9 mouse cellular contexts compared by ENCODE assay signal in the genomic region with DNA sequence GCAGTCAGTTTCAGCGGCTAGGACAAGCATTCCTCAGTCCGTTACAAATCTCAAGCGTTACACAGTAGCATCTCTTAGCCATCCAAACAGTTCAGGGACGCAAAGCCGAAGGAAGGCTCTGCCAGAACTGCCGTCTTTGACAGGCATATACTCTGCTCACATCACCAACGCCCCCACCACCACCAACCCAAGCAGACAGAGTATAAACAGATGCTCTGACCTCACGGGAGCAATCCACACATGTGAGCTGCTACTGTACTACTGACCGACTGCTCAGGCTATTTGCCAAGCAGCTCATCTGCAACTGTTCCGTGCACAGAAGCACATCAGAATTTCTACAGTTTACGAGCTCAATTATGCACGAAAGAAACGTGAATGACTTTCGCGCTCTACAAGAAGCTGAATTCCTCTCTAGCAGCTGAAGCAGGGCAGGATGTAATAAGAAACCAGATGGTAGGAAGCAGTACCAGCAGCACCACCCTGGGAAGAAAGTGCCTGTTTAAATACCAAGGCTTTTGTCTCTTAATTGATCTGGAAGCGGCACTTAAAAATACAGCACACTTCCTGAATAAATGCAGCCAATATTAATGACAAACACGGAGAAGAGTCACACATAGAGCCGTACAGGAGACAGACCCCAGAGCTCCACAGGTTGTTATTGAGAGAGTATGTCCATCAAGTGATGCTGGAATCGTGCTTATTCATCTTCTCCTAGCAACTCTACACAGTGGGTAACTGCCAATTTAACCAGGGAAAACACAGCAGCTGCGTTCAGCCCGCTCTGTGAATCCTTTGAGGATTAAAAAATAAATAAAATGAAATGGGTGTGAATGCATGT. TPM values are rescaled to one million over a fixed set of nuclear protein-coding genes. Genes with fewer than 3 reads are reported as not detected.
DNase-seq lines count a peak whose midpoint lies in the region; ATAC-seq and TF ChIP-seq lines count a peak whose summit lies in the region.
"Had no signal": no experiment of that assay in that cellular context is flagged by ENCODE, and none has a peak within 500 bp of the region (broad histone marks: within the 10 kb centered on the region; RNA-seq: fewer than 3 reads in every experiment).

TSS of gene Pde1a (minus strand) at position 598 of the 838 bp plus-strand sequence.

- H3K27me3 ChIP-seq in kidney, embryonic 14.5 days (ENCODE audit: control insufficient read depth, insufficient read depth, low read length) = no peaks in the 10 kb centered on the region
- no peaks in the 10 kb centered on the region for H3K27me3 ChIP-seq in embryonic facial prominence, embryonic 12.5 days
- no peaks in the 10 kb centered on the region for H3K27me3 ChIP-seq in hindbrain, embryonic 11.5 days (ENCODE audit: control insufficient read depth, insufficient read depth, low read length)
- H3K27me3 ChIP-seq in midbrain, postnatal 0 days (ENCODE audit: insufficient read depth, low read length) = no peaks in the 10 kb centered on the region
- H3K27me3 ChIP-seq in thymus, adult 2 months (ENCODE audit: control insufficient read depth, insufficient read depth, low read length) = no peaks in the 10 kb centered on the region

- no peaks in the 10 kb centered on the region for H3K9me3 ChIP-seq in kidney, embryonic 14.5 days (ENCODE audit: control insufficient read depth, low read length)
- H3K9me3 ChIP-seq in embryonic facial prominence, embryonic 12.5 days = no peaks in the 10 kb centered on the region
- H3K9me3 ChIP-seq in hindbrain, embryonic 11.5 days (ENCODE audit: control insufficient read depth, low read length) = no peaks in the 10 kb centered on the region
- H3K9me3 ChIP-seq in midbrain, postnatal 0 days (ENCODE audit: low read length) = no peaks in the 10 kb centered on the region

- H3K4me2 ChIP-seq in kidney, embryonic 14.5 days (replicated peaks; ENCODE audit: low read depth, low read length) = peak within 1 kb of the TSS; percentile 44
- H3K4me2 ChIP-seq in embryonic facial prominence, embryonic 12.5 days (replicated peaks) = peak within 1 kb of the TSS; percentile 71
- H3K4me2 ChIP-seq in hindbrain, embryonic 11.5 days (replicated peaks; ENCODE audit: low read depth, low read length) = peak within 1 kb of the TSS; percentile 43
- peak within 1 kb of the TSS; percentile 58 for H3K4me2 ChIP-seq in midbrain, postnatal 0 days (ENCODE audit: low read depth, low read length, poor library complexity, severe bottlenecking)

- H3K36me3 ChIP-seq in kidney, embryonic 14.5 days (ENCODE audit: control insufficient read depth, insufficient read depth, low read length) = no peaks in the 10 kb centered on the region
- H3K36me3 ChIP-seq in embryonic facial prominence, embryonic 12.5 days = no peaks in the 10 kb centered on the region
- no peaks in the 10 kb centered on the region for H3K36me3 ChIP-seq in hindbrain, embryonic 11.5 days (ENCODE audit: control insufficient read depth, insufficient read depth, low read length)
- no peaks in the 10 kb centered on the region for H3K36me3 ChIP-seq in midbrain, postnatal 0 days (ENCODE audit: insufficient read depth, low read length)
- H3K36me3 ChIP-seq in thymus, adult 2 months (ENCODE audit: control insufficient read depth, insufficient read depth, low read length) = no peaks in the 10 kb centered on the region

- peak; percentile 87 for ATAC-seq in kidney, embryonic 14.5 days (ENCODE audit: low FRiP score, low TSS enrichment)
- ATAC-seq in embryonic facial prominence, embryonic 12.5 days (ENCODE audit: insufficient number of reproducible peaks, insufficient read depth, low FRiP score, low TSS enrichment) = peak; percentile 72; the same call in 1 of the 2 replicates
- peak; percentile 90 for ATAC-seq in hindbrain, embryonic 11.5 days (ENCODE audit: low FRiP score)
- peak; percentile 89 for ATAC-seq in midbrain, postnatal 0 days (ENCODE audit: low FRiP score)

- no peak for DNase-seq in kidney, adult 9 months
- DNase-seq in hindbrain, embryonic 11.5 days (ENCODE audit: low spot score) = peak; percentile 43
- peak; percentile 49 to 51 for DNase-seq in left cerebral cortex, adult 18-20 months (ENCODE audit: low spot score in 2 of 2)
- peak; percentile 74 for DNase-seq in midbrain, postnatal 0 days (ENCODE audit: low spot score)
- no peak for DNase-seq in thymus, adult 2 months
- no peak for DNase-seq in thymus, postnatal 14 days

- peak within 1 kb of the TSS; percentile 31 for H3K4me3 ChIP-seq in kidney, embryonic 14.5 days (ENCODE audit: low read length)
- H3K4me3 ChIP-seq in embryonic facial prominence, embryonic 12.5 days = peak within 1 kb of the TSS; percentile 35
- peak within 1 kb of the TSS; percentile 21 for H3K4me3 ChIP-seq in hindbrain, embryonic 11.5 days (ENCODE audit: low read depth, low read length)
- H3K4me3 ChIP-seq in midbrain, postnatal 0 days (ENCODE audit: low read depth, low read length) = peak within 1 kb of the TSS; percentile 45
- no peak within 1 kb of the TSS for H3K4me3 ChIP-seq in thymus, adult 2 months (ENCODE audit: control insufficient read depth, insufficient read depth, low read length)

- no peaks in the 10 kb centered on the region for H3K4me1 ChIP-seq in kidney, embryonic 14.5 days (ENCODE audit: control insufficient read depth, insufficient read depth, low read length)
- no peaks in the 10 kb centered on the region; the same call in 1 of the 2 replicates for H3K4me1 ChIP-seq in embryonic facial prominence, embryonic 12.5 days
- H3K4me1 ChIP-seq in hindbrain, embryonic 11.5 days (replicated peaks; ENCODE audit: control insufficient read depth, insufficient read depth, low read length) = 0 out of 2 replicates have a peak, but pooled peaks cover 2% of the 10 kb centered on the region
- H3K4me1 ChIP-seq in midbrain, postnatal 0 days (ENCODE audit: insufficient read depth, low read length) = no peaks in the 10 kb centered on the region
- H3K4me1 ChIP-seq in thymus, adult 2 months (replicated peaks; ENCODE audit: control insufficient read depth, insufficient read depth, low read length) = no peaks in the 10 kb centered on the region

- TF ChIP-seq POLR2A in thymus, adult 2 months (IDR thresholded peaks at IDR 0.05; ENCODE audit: control insufficient read depth, extremely low read depth, insufficient read depth, low read length, poor library complexity) = no peak

- WGBS in kidney, embryonic 14.5 days = 13% methylated on average over 21 of the region's 21 CpGs
- WGBS in embryonic facial prominence, embryonic 12.5 days = 11% methylated on average over 21 of the region's 21 CpGs
- 13% methylated on average over 21 of the region's 21 CpGs for WGBS in hindbrain, embryonic 11.5 days
- 6% methylated on average over 21 of the region's 21 CpGs for WGBS in midbrain, postnatal 0 days
- WGBS in thymus, adult 2 months = 36% methylated on average over 21 of the region's 21 CpGs

- no peak within 1 kb of the TSS for H3K9ac ChIP-seq in kidney, embryonic 14.5 days (ENCODE audit: low read depth, low read length)
- H3K9ac ChIP-seq in embryonic facial prominence, embryonic 12.5 days = peak within 1 kb of the TSS; percentile 34; the same call in 1 of the 2 replicates
- peak within 1 kb of the TSS; percentile 15; the same call in 1 of the 2 replicates for H3K9ac ChIP-seq in hindbrain, embryonic 11.5 days (ENCODE audit: low read depth, low read length)
- peak within 1 kb of the TSS; percentile 47 for H3K9ac ChIP-seq in midbrain, postnatal 0 days (replicated peaks; ENCODE audit: low read length, poor library complexity, severe bottlenecking)

- H3K27ac ChIP-seq in kidney, embryonic 14.5 days (ENCODE audit: low read depth, low read length) = 0 out of 2 replicates have a peak within 1 kb of the TSS, but pooled peaks have one; percentile 37
- no peak within 1 kb of the TSS for H3K27ac ChIP-seq in embryonic facial prominence, embryonic 12.5 days
- H3K27ac ChIP-seq in hindbrain, embryonic 11.5 days (ENCODE audit: low read depth, low read length) = no peak within 1 kb of the TSS
- peak within 1 kb of the TSS; percentile 39 for H3K27ac ChIP-seq in midbrain, postnatal 0 days (ENCODE audit: low read depth, low read length)
- no peak within 1 kb of the TSS for H3K27ac ChIP-seq in thymus, adult 2 months (ENCODE audit: control insufficient read depth, insufficient read depth, low read length)

- no peak for TF ChIP-seq CTCF in midbrain, postnatal 0 days (IDR thresholded peaks at IDR 0.05)
- no peak for TF ChIP-seq CTCF in thymus, adult 2 months (IDR thresholded peaks at IDR 0.05; ENCODE audit: borderline replicate concordance, control insufficient read depth, extremely low read depth, insufficient read depth, low read length, poor library complexity)

RNA-seq across cellular contexts. Expression of gene Pde1a, which starts in this region (rescaled TPM):
- 17.8 and 20.2 TPM in 2 replicates for polyA plus RNA-seq in kidney, embryonic 14.5 days (2014; fragmentation: Nextera tagmentation; extraction: Ambion mirVana)
- polyA plus RNA-seq in embryonic facial prominence, embryonic 12.5 days (2016; fragmentation: Nextera tagmentation; extraction: Ambion mirVana) = 9.9 and 12.3 TPM in 2 replicates
- polyA plus RNA-seq in hindbrain, embryonic 11.5 days (2014; fragmentation: Nextera tagmentation; extraction: Ambion mirVana) = 1.3 and 1.6 TPM in 2 replicates
- total RNA-seq in left cerebral cortex, adult 18-20 months (2021) = 100 to 1,000 TPM; 152 to 160 TPM
- 13.2 and 18.6 TPM in 2 replicates for total RNA-seq in midbrain, postnatal 0 days (2014; rRNA removed)
- polyA plus RNA-seq in midbrain, postnatal 0 days (2015; fragmentation: Nextera tagmentation; extraction: Ambion mirVana) = 15.2 and 17.0 TPM in 2 replicates
- polyA plus RNA-seq in thymus, adult 2 months (2012; rRNA removed) = 1.0 and 1.1 TPM in 2 replicates
- total RNA-seq: MEL had no signal

Comparison
In these comparisons a context has a peak if more than half of its experiments do, and no peak if none do; other contexts are left out.
1. H3K27ac ChIP-seq: peak in kidney, embryonic 14.5 days (single experiment) and midbrain, postnatal 0 days (single experiment); none in embryonic facial prominence, embryonic 12.5 days (single experiment), hindbrain, embryonic 11.5 days (single experiment) and thymus, adult 2 months (single experiment).
2. DNase-seq: peak in hindbrain, embryonic 11.5 days (single experiment), left cerebral cortex, adult 18-20 months (2 of 2) and midbrain, postnatal 0 days (single experiment); none in kidney, adult 9 months (single experiment), thymus, adult 2 months (single experiment) and thymus, postnatal 14 days (single experiment).
3. Peak in every context shown above with its lines, with median percentiles within 50 percentile points of each other: ATAC-seq and H3K4me2 ChIP-seq.